Mouse (Mus musculus) adipocyte (in vitro differentiated cells): ENCODE measurements around the gene Scg3.
"Not testable (repeated sequence)": the region's sequence is repeated elsewhere in the genome, so short reads cannot be mapped to it uniquely, and the experiment has no call there.

ENCODE experiments used
- DNase-seq: peaks from one replicate; pipeline ENCODE4 v3.0.0-alpha.2; 2016; ENCODE audit warnings: low spot score

Scg3 gene

DNA sequence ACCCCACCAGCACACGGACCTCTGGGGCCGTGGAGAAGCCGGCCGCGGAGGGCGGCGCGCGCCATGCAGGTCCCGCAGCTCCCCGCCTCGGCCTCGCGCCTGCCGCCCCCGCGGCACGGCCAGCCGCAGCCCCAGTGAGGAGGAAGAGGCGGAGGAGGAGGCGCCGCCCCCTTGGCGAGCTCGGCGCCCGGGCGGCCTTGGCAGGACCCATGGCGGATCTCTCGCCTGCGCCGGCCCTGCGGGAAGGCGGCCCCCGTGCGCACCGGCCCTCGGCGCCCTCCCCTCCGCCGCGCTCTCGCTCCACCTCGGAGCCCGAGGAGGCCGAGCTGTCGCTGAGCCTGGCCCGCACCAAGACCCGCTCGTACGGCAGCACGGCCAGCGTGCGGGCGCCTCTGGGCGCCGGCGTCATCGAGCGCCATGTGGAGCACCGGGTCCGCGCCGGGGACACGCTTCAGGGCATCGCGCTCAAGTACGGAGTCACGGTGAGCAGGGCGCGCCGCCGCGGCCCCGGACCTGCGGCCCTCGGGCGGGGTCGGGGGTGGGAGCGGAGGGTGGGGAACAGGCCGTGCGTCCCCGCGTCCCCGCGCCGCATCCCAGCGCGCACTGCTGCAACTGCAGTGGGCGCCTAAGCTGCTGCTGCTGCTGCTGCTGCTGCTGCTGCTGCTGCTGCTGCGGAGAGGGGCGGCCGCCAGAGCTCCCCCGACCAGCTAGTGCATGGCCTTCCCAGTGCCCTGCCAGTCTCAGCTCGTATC is 58.1 kb downstream of the Scg3 start, which contains the start of gene Lysmd2:
Gene Lysmd2, plus strand, starts transcription at position 186 of the 752 bp plus-strand sequence.
- DNase-seq: no peak

DNA sequence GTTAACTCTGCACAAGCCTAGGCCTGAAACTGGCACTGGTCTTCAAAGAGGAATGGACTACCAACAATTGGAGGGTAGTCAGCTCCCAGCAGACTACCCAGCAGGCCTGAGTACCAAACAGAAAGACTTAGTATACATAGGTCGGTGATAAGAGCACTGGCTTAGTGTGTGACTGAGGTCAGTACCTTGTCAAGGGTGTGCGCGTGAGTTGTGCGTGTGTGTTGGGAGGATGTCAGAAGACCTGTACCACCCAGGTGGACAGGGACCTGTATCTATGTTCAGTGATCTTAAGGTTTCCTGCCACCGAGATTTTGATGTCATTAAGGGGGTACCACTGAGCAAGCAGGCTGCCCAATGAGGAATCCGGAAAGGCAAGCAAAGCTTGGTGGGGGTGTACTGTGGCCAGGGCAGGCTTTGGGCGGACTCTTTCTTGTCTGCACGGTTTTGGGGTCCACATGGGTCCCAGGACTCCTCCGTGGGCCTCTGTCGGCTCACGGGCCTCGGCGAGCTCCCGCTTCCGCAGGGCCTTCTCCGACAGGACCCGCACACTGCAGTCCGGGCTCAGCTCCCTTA is 58.8 kb downstream of the Scg3 start:
- no peak for DNase-seq

DNA sequence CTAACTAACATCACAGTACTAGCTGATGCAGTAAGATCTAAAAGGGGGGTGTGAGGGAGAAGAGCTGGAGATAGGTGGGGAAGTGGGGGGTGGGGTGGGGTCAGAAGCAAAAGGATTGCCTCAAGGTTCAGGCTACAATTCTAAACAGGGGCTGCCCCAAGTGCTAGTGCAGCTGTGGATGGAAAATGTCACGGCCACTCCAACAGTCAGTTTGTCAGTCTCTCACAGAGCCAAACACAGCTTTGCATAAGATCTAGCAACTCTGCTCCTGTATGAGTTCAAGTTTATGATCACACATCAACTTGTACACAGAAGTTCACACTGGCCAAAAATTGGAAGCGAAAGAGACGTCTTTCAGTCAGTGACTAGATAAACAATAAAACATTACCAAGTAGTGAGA is 62.4 kb downstream of the Scg3 start:
- no peak for DNase-seq

DNA sequence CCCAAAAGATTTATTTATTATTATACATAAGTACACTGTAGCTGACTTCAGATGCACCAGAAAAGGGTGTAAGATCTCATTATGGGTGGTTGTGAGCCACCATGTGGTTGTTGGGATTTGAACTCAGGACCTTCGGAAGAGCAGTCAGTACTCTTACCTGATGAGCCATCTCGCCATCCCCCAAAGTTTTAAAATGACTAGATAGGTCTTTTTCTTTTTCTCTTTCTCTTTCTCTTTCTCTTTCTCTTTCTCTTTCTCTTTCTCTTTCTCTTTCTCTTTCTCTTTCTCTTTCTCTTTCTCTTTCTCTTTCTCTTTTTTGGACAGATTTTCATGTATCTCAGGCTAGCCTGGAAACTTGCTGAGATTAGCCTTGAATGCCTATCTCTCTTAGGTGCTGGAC is 64.1 kb downstream of the Scg3 start:
- DNase-seq: not testable (repeated sequence)

DNA sequence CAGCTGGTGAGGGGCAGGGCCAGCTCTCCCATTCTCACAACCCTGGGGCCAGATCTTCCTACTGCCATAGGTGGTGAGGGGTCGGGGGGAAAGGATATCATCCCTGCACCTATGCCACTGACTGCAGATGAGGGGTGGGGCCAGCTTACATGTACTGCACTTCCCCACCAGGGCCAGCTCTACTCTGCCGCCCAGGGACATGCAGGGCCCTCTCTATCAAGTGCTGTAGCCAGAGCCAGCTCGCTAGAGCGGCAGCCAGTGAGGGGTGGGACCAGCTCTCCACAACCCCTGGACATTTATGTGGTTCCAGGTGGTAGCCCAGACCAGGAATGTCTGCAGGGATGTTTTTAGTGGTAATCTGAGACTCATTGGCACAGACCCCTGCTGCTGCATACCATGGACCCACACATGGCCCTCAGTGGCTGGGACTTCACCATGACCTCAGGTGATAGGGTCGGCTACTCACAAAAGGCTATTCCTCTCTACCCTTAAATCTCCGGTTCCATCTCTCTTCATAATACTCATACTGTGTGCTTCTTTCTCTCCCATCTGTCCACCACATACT is 64.9 kb downstream of the Scg3 start:
- no peak for DNase-seq

DNA sequence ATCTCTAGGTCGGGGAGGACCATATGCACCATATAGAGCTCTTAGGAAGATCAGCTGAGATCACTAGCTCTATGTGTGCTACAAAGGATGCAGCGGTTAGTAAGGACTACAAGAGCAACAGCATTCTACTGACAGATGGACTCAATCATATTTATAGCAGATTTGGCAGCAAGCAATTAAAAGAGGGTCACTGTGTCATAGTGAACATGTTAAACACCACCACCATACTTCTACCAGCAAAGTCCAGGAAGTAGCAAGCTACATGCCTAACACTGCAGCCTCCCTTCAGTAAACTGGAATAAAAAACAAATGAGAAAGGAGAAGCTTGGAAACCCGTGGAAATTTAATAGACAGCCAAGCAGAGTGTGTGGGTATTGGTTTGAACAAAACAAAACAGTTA is 67.3 kb downstream of the Scg3 start:
- no peak for DNase-seq

DNA sequence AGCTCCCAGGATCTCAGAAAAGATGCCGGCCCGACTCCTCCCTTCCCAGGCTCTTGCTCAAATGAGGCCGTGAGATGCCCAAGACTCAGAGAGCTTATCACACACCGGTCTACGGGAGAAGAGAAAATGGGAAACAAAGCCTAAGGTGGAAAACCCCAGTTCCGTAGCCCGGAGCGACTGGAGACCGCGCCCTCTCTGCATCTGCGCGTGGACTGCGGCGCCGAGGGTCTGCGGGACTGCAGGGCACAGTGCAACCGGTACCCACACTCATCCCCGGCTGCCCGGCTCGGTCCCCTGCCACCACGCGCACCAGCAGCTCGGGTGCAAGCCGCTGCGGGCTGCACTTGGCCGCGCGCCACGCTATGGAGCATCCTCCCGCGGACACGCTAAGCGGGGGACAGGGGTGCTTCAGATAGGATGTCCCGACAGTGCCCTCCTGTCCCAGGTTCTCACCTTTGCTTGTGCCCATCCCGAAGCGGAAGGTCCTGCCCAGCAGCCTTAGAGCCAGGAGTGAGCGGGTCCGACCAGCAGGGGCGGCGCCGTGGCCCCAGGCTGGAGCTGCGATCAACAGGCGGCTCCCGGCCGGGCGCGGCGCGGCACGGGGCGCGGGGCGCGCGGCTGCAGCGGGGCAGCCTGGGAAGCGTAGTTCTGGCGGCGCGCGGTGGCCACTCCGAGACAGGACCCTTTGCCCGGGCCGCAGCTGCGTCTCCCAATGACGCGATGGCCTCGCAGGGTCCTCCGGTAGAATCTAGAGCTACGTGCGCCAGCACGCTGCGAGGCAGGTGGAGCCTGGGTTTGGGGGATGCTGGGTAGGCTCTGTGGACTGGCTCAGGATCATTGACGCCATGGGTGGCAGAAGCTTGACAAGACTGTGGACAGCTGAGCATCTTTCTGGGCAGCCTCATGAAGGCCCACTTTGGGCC is 73.0 kb downstream of the Scg3 start, which contains the start of gene Tmod2:
Gene Tmod2, minus strand, starts transcription at position 755 of the 923 bp plus-strand sequence.
- no peak for DNase-seq

DNA sequence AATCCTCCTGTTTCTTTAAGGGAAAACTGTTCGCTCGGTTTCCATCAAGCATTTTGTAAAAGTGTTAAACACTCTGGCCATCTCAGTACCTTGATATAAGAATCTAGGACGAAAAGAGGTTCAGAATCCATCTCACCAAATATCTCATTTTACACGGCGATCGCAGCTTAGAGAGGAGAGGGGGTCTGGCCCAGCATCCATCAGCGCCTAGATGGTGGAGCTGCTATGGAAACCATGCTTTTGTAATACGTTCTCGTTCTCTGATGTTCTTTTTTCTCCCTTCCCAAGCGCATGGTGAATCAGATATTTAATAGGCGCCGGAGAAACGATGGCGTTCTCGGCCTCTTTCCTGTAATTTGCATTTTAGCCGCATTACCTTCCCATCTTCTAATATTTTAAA is 73.9 kb downstream of the Scg3 start:
- DNase-seq: no peak

DNA sequence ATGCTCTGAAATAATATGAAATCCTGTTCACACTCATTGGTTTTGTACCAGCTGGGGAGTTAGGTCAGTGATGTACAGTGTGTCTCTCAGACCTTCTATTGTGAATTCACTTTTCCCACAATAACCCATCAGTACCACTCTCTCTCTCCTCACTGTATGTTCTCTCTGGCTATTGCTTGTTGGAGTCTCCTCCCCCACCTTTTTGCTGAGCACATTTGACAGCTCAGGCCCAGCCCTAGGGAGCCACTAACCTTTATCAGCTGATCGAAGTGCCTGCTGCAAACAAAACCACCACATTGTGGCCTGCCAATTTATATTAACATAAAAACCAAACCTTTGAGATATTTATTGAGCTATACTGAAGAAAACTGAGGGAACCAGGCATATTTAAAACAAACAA is 74.4 kb downstream of the Scg3 start:
- DNase-seq: no peak

DNA sequence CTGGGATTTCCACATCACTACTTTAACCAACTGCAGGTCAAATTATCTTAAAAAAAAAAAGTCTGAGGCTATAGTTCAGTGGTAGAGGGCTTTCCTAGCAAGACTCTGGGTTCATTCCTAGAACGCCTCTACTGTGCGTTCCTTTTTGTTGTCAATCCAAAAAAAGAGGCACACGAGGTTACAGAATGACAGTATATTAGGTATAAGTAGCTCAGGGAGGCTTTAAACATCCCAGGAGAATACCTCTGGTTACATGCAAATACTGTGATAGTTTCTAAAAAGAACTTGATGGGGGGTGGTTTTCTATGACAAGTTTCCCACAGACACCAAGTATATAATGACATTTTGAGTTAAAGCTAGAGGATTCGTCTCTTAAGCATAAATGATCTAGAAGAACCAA is 76.4 kb downstream of the Scg3 start:
- no peak for DNase-seq

DNA sequence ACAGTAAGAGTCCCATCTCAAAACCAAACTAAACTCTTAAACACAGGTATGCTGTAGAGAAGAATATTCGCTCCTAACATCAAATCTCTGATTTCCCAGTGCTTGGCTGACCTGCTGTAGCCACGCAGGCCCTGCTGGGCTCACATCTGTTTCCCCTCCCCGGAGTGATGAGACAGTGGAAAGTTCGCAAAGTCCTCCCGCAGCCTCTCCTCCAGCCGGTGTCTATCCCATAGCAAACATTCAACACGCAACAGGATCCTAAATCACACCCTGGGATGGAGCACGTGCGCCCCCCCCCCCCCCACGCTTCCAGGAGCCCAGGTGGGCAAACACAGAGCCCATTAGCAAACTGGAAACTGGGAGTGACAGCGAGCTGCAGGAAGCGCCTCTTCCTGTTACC is 82.3 kb downstream of the Scg3 start:
- no peak for DNase-seq

DNA sequence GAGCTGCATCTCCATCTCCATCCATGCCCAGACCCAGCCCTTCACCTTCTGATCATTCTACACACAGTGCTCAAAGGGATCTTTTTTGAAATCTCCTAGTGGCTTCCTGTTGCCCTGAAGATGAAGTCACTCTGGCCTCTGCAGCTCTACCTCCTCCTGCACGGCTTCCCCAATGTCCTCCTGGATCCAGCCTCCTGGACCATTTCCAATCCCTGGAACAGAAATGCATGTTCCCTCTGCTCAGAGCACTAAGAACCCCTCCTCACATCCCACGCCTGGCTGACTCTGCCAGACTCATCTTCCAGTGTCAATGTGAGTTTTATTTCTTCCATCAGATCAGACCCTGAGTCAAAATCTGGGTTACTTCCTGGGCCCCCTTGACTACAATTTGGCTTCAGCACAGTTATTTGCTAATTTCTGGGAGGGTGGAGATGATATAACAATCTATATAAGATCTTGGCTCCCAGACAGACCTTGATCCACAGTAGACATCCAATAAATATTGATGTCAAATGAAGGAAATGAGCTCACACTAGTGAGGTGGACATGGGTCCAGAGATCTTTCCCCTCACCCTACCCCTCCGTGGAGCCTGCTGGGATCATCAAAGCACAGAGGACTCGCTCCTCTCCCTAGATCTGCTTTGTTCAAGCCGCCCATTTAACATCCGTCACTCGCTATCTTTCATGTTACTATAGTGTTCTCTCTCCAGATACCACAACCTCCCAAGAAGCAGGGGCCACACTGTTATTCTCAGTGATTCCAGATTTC is 83.5 kb downstream of the Scg3 start:
- DNase-seq: no peak

DNA sequence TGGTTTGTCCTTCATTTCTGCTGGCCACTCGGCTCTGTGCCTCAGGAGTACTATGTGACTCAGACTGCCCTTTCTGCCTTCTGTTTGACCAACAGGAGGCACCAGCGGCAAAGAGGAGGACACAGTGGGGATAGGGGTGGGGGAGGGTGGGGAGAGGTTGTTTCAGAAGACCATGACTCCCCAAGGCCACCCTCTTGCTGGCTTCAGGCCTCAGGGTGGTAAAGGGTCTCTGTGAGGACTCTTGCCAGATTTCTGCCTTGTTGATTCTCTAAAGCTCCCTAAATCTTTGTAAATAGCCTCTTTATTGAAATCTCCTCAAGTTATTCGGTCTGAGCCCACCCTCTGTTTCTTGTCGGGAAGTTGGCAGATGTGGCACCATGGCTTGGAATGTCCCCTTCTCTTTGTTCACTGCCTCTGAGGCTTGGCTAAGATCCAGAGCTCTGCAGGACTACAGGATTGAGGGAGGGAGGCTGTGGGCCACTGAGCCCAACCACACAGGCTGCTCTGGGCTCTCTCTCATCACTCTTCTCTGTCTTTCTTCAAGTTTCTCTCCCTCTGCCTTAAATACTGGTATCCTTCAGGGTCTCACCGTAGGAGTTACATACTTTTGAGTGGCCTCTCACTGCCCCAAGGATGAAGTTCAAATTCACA is 84.5 kb downstream of the Scg3 start:
- DNase-seq: no peak

DNA sequence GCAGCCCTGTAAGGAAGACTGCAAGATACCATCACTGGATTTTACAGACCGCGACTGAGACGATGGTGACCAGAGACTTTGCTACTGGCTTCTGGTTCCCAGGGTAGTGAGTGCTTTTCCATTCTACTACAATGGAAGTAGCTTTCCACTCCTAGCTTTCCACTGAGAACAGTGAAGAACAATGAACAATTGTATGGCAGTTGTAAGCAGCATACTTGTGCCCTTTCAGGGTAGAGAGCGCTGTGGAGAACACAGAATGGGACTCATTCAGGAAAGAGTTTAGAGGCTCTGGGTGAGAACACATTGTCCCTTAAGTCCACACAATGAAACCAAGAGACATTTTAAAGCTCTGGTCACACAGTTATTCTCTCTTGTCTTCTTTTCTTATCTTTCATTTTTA is 86.3 kb downstream of the Scg3 start:
- no peak for DNase-seq

DNA sequence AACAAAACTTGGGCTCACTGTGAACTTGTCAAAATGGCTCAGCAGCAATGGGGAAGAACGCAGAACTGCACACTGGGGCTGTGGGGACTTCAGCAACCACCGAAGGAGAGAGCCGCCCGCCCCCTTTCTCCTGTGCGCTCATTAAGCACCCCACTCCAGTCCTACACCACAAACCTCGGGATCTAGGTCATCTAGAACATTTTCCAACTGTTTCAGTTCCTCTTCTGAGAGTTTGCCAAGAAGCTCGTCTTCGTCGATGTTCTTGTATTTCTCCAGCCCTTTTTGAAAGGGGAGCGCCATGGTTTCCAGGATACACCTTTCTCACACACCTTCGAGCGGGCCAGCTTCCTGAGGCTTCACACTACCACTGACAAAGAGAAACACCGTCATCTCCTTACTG is 86.8 kb downstream of the Scg3 start:
- no peak for DNase-seq

DNA sequence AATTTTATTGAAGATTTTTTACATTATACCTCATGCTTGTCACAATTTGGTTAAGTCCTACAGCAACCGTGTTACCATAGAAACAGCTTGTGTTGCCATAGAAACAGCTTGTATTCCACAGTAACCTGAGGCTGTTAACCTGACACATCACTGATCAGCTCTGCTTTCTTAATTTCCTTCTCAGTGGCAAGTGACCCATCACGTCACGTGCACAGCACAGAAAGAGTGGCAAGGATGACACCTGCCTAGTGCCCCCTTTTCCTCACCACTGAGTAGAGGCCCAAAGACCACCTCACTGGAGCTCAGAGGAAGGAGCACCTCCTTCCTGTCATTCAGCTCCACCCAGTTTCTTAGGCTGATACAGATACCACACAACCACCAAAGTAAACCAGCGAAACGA is 90.4 kb downstream of the Scg3 start:
- no peak for DNase-seq
